Mouse (Mus musculus) adrenal gland, postnatal 36 days (tissue): ENCODE data around the gene Ffar4. TPM values are rescaled to one million over a fixed set of nuclear protein-coding genes. Genes with fewer than 3 reads are reported as not detected.

Experiments used
- total RNA-seq, 2 experiments: library from RNA; stranded (reverse); gene quantifications; 2 replicates each; pipeline ENCODE4 v1.2.3; 2021

Gene Ffar4
- total RNA-seq, 2 experiments from 2014 or later = 2.5 to 10.4 TPM

Other genes starting within 250 kb of the Ffar4 start
- 10 to 100 TPM; 33.4 to 59.2 TPM for gene Myof, start 53.5 kb upstream of the Ffar4 start, total RNA-seq
- 1 to 10 TPM; 2.2 to 2.5 TPM for gene Cep55, start 42.1 kb upstream of the Ffar4 start, total RNA-seq
- 10 to 100 TPM; 34.5 to 39.5 TPM for gene Rbp4, start 28.2 kb downstream of the Ffar4 start, total RNA-seq
- gene Pde6c, start 35.7 kb downstream of the Ffar4 start, total RNA-seq = not detected
- gene Fra10ac1, start 127.1 kb downstream of the Ffar4 start, total RNA-seq = 10 to 100 TPM; 13.4 to 13.7 TPM
- under 1 TPM; 0.56 to 0.99 TPM for gene Lgi1, start 167.5 kb downstream of the Ffar4 start, total RNA-seq